Mouse (Mus musculus) mouse embryonic stem cell (cell line): ENCODE measurements around the gene Rxrb.

Experiments used
- in situ Hi-C, 2 experiments: fragments of 300-500 bp; cut with MboI; formaldehyde crosslinking; loops; 1 replicate in 1 of 2; 3 replicates in 1 of 2; pipeline ENCODE4 v1.14.3; 2019 to 2020; ENCODE audit warnings: low sequenced_read_pairs in 2 of 2, low pct_unique_long_range_greater_than_20kb in 1 of 2, mixed read lengths in 1 of 2; ENCODE audit not compliant: unreplicated experiment in 1 of 2

Rxrb gene

DNA sequence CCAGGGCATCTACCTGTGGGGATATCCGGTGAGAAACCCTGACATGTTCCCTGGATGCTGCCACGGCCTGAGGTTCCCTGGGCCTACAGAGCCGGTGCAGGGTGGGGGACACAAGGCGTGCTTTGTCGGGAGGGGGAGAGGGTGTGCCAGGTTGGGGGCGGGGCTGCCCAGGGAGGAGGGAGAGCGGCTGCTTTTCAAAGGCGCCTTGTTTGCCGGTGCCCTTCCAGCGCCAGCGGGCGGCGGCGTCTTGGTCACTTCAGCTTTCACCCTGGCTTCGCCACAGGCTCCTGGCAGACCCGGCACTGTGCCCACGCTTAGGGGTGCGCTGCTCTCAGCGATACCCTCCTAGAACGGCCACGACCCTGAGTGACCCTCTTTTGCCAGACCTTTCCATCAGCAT, 6.8 kb downstream of the Rxrb start:
- in situ Hi-C loops, result no loop called here

DNA sequence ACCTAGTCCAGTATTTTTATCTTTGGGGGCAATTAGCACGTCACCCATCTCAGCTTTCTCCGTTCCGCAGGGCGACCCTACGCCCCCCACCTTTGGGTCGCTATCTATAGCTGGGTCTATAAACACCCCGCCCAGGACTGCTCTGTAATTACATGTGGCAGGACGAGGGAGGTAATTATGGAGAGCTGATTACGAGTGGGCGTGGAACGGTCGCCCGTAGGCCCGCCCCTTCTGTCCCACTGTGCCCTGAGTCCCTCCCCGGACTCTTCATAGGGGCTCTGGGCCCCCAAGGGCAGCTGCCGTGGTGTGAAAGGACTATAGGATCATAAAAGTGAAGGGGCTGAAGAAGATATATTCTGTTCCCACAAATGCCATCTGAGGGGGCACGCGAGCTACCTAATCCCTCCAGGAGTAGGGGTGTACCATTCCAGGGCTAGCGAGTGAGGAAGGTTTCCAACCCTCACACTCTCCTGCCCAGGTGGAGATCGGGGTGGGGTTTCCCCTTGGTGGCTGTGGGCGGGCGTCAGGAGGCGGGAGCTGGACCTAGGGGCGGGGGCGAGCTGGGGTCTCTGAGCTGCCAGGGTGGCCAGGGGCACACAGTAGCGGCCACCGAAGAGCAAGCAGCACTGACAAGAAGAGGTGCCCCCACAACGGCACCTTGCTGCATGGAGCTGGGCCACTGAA, 7.4 kb downstream of the Rxrb start, which contains the start of gene Col11a2:
TSS of gene Col11a2 (plus strand) at position 560 of the 684 bp plus-strand sequence.
- in situ Hi-C loops, result no loop called here

DNA sequence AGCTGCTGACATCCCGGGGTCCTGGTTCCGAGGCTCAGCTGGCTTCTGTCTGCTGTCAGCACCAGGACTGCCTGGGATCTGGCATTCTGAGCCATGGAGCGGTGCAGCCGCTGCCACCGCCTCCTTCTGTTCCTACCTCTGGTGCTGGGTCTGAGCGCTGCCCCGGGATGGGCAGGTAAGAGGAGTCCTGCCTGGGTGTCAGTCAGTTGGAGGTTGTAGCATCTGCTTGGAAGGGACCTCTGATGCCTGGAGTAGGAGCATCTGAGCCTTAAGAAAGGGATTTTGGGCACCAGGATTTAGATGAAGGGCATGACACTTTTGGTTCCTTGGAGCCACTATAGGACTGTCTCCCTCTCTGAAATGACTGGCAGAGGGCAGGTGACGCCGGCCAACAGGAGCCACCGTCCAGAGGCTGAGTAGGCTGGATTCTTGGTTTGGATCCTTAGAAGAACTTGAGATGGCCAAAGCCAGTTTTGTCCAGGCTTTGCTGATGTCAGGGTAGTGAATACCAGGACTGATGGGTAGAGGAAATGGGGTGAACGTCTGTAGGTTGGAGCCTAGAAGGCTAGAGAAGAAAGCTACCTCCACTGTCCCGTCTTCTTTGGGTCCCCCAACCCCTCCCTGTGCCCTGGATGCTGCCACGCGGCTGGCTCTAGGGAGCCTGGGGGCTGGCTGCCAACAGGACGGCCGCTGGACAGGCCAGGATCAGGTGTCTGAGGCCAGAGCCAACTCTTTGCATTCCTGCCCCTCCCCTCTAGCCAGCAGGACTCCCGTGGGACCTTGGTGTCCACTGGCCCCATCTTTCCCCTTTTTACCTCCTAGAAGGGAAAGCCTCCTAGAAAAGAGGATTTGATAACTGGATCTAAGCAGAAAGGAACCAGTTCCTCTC, 8.2 kb downstream of the Rxrb start:
- in situ Hi-C loops, result no loop called here

DNA sequence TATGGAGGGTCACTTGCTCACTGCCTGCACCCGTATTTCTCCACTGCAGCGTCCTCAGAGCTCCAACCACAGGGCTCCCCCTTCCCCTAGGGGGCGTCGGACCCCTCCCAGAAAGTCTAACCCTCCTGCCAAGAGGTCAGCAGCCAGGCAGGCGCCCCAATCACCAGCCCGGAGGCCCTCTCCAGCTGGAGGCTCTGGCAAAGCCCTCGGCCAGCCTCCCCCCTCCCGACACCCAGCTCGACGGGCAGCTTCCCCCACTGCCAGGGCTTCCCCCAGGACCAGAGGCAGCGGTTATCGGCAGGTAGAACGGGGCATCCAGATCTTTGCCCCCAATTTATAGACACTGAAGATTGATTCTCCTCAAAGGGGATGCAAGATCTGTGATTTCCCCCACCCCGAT, 14.3 kb downstream of the Rxrb start:
- in situ Hi-C loops, result no loop called here

DNA sequence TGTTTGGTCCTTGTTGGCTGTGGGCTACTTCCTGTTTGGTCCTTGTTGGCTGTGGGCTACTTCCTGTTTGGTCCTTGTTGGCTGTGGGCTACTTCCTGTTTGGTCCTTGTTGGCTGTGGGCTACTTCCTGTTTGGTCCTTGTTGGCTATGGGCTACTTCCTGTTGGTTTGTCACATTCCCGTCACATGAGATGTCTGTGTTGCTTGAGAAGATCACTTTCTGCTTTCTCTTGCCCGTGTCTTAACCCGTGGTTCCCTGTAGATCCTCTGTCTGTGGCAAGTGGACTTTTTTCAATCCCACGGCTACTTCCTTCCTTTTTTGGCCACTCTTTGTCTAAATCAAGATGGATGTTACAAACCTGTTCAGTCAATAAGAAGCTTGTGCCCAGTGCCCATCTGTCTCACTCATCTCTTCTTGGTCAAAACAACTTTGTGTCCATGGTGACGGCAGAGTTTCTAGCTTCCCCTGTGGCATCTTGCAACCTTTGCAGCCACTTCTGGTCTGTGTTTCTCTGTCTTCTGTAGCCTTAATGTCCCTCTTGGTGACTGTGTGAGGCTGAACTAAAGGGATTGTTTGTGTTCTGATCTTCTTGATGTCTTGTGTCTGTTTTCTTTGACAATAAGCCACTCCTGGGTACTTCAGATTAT, 15.9 kb downstream of the Rxrb start:
- in situ Hi-C loops, result no loop called here

DNA sequence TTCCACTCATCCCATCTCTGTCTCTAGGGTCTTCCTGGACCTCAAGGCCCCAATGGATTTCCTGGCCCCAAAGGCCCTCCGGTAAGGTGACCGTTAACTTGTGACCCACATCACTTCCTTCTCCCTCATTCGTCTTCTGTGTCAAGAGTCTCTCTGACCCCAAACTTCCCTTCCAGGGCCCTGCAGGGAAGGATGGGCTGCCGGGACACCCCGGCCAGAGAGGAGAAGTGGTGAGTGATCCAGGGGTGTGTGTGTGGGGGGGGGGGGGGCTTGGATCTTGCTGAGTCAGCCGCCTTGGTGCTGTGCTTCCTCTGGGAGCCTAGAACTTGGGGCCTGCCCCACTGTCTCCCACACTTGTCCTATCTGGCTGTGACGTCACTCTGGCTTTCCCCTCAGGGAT, 25.6 kb downstream of the Rxrb start:
- in situ Hi-C loops, result no loop called here

DNA sequence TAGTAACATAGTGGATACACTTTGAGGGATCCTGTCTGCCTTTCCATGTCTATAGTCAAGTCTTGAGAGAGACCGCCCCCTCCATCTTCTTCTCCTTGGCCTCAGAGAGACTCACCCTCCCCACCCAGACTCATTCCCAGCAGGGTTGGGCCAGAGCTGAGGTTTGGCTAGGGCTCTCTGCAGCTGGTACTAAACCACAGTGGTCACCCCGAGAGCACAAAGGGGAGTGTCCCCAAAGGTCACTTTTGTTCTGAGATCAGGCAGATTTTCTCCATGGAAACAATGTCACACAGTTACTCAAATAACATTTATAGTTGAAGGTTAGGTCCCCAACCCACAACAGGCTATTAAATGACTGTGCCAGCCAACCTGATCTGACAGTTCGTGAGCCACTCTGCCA, 37.3 kb downstream of the Rxrb start:
- in situ Hi-C loops, result no loop called here

DNA sequence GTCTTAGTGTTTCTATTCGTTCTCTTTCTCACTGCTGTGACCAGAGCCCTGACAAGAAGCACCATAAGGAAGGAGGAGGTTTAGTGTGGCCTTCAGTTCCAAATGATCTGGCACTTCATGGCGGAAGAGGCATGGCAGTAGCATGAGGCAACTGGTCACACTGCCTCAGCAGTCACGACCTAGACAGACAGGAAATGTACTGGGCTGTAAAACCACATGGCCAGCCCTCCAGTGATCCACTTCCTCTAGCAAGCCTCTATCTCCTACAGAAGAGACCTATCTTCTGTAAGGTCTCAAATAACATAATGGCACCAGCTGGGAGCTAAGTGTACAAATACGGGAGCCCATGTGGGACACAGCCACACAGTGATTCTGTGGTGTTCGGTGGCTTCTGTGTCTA, 40.5 kb downstream of the Rxrb start:
- in situ Hi-C loops, result loop anchor here (10.0 kb wide), 2 partner anchors 93 to 123 kb away; partner anchors contain the start of gene Psmb8 (in 1 of the 2)

DNA sequence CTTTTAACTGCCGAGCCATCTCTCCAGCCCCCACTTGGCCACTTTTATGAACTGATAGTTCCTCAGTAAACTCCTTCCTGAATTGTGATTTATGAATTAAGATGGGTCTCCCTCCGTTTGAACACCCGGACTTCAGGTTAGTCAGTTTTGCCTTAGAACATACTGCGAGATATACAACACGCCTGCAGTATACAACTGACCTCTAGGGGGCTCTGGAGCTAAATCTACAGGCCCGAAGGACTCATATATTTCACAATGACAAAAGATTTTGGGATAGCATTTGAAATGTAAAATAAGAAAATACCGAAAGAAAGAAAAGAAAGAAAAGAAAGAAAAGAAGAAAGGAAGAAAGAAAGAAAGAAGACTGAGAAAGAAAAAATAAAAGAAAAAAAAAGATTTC, 43.7 kb downstream of the Rxrb start:
- in situ Hi-C loops, result loop anchor here (10.0 kb wide), 2 partner anchors 90 to 120 kb away; partner anchors contain the start of gene Psmb8 (in 1 of the 2)

DNA sequence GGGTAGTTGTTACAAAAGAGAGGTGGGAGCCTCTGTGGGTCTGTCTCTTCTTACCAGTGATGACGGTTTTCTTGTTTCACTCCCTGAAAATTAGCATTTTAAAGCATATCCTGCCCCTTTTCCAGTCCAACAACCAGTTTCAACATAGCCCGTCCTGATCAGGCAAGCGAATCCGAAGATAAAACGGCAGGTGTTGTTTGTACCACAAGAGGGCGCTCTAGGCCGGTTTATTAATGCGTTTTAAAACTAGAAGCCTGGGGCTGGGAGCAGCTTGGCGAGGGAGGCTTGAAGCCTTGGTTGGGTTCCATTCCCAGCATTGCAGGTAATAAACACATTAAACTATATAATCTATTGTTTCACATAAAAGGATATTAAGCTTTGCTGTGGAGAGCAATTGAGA, 45.9 kb downstream of the Rxrb start:
- in situ Hi-C loops, result loop anchor here (10.0 kb wide), 2 partner anchors 87 to 117 kb away; partner anchors contain the start of gene Psmb8 (in 1 of the 2)

DNA sequence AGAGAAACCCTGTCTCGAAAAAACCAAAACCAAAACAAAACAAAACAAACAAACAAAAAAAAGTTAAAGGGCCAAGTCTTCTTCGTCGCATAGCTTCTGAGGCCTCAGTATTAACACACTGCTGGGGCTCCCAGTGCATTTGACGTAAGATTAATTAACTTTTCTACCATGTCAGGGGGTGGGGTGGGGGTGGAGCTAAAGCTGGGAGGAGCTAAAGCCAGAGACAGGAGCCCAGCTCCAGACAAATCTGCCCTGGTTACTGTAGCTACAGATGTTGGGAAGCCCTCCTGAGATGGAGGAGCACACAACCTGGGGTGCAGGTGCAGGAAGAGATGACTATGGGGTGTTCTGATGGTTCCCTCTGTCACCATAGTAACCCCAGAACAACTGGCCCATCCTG, 46.5 kb downstream of the Rxrb start:
- in situ Hi-C loops, result loop anchor here (10.0 kb wide), 2 partner anchors 87 to 117 kb away; partner anchors contain the start of gene Psmb8 (in 1 of the 2)

DNA sequence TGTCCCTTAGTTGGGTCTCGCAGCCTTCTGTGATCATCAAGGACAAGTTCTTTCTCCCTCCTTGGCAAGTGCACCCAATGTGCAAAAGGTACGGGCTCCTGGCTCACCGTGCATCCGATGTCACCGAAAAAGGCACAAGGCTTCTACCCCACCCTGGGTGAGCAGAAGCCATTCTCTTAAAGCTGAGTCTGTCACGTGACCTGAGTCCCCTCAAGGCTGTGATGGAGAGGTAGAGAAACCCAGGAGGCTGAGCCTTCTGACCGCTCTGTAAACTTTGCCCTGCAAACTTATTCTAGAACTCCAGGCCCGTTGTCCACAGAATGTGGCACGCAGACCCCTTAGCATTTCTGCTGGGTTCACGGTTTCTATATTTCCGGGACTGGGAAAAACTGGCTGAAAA, 47.4 kb downstream of the Rxrb start:
- in situ Hi-C loops, result loop anchor here (10.0 kb wide), 2 partner anchors 86 to 116 kb away; partner anchors contain the start of gene Psmb8 (in 1 of the 2)

DNA sequence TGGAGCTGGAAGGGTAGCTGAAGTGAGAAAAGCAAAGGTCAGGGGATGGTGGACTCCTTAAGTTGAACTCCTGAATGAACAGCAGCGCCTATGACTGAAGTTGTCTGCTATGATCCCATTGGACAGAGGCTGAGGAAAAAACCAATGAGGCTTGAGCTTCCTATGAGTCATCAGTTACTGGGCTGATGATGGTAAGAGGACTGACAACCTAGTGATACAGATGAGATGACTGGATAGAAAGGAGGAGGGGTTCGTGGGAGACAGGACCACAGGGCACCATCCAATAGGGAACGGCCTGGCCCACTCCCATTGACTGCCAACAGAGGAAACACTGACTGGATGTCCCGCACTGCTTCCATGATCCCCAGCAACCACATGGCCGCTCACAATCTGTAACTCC, 48.0 kb downstream of the Rxrb start:
- in situ Hi-C loops, result loop anchor here (5.0 to 10.0 kb wide), 3 partner anchors 85 to 115 kb away; partner anchors contain the start of gene Psmb8 (in 1 of the 2)

DNA sequence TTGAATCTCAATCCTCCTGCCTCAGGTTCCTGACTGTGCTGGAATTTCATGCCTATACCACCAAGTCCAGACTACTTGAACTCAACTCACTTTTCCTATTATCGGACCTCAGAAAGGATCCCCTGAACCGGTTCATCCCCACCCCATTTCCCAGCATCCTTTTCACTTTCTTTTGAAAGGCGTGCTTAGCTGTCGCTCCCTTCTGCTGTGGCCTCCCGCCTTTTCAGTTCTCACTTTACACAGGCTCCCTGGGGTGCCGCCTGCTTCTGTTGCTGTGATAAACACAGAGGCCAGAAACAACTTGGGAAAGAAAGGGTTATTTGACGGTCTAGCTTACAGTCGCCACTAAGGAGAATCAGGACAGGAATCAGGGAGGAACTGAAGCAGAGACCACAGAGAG, 51.5 kb downstream of the Rxrb start:
- in situ Hi-C loops, result loop anchor here in 1 of 2 experiments (5.0 kb wide), 1 partner anchor 89 kb away; no protein-coding TSS in a partner anchor

DNA sequence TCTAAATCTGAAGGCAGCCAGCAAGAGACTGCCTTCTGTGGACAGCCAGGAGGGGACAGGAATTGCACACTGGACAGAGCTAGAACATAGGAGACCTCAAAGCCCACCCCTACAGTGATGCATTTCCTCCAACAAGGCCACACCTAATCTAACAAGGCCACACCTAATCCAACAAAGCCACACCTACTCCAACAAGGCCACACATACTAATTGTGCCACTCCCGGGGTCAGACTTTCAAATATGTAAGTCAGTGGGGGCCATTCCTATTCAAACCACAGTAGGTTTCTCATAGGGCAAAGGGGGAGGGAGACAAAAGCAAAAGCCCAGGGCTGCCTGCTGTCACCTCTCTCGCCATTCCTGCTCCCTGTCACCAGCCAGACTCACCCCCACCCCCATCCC, 55.8 kb downstream of the Rxrb start:
- in situ Hi-C loops, result no loop called here
